Mouse (Mus musculus): ENCODE measurements around the gene Vti1a. TPM values are rescaled to one million over a fixed set of nuclear protein-coding genes. Genes with fewer than 3 reads are reported as not detected.

Vti1a gene
- total RNA-seq, 2 experiments from 2014 or later: 30.2 to 33.6 TPM

- DNase-seq (ENCODE audit: low spot score in 2 of 2): no peak
Measured at GRCm38 (mm10) chr19:55509618-55510017, 193.5 kb downstream of the Vti1a start.

- no peak for DNase-seq (ENCODE audit: low spot score in 2 of 2)
Measured at GRCm38 (mm10) chr19:55513941-55514340, 197.8 kb downstream of the Vti1a start.

GRCm38 (mm10) chr19:55520236-55520635 lies 204.1 kb downstream of the Vti1a start:
- no peak for DNase-seq (ENCODE audit: low spot score in 2 of 2)

GRCm38 (mm10) chr19:55523340-55523739 lies 207.2 kb downstream of the Vti1a start:
- DNase-seq (ENCODE audit: low spot score in 2 of 2): no peak

GRCm38 (mm10) chr19:55524385-55524784 lies 208.3 kb downstream of the Vti1a start:
- no peak for DNase-seq (ENCODE audit: low spot score in 2 of 2)

- DNase-seq (ENCODE audit: low spot score in 2 of 2): no peak
Measured at GRCm38 (mm10) chr19:55525056-55525455, 209.0 kb downstream of the Vti1a start.

- no peak for DNase-seq (ENCODE audit: low spot score in 2 of 2)
Measured at GRCm38 (mm10) chr19:55526717-55527235, 210.7 kb downstream of the Vti1a start.

GRCm38 (mm10) chr19:55530041-55530440 lies 213.9 kb downstream of the Vti1a start:
- no peak for DNase-seq (ENCODE audit: low spot score in 2 of 2)

GRCm38 (mm10) chr19:55532681-55533080 lies 216.6 kb downstream of the Vti1a start:
- DNase-seq (ENCODE audit: low spot score in 2 of 2): no peak

GRCm38 (mm10) chr19:55536273-55536937 lies 220.3 kb downstream of the Vti1a start:
- DNase-seq (ENCODE audit: low spot score in 2 of 2): no peak

- no peak for DNase-seq (ENCODE audit: low spot score in 2 of 2)
Measured at GRCm38 (mm10) chr19:55537691-55538090, 221.6 kb downstream of the Vti1a start.

GRCm38 (mm10) chr19:55541641-55542040 lies 225.5 kb downstream of the Vti1a start:
- DNase-seq (ENCODE audit: low spot score in 2 of 2): no peak

- no peak for DNase-seq (ENCODE audit: low spot score in 2 of 2)
Measured at GRCm38 (mm10) chr19:55542461-55542860, 226.4 kb downstream of the Vti1a start.

- DNase-seq (ENCODE audit: low spot score in 2 of 2): no peak
Measured at GRCm38 (mm10) chr19:55543188-55543587, 227.1 kb downstream of the Vti1a start.

GRCm38 (mm10) chr19:55544498-55544897 lies 228.4 kb downstream of the Vti1a start:
- no peak for DNase-seq (ENCODE audit: low spot score in 2 of 2)

GRCm38 (mm10) chr19:55545529-55545928 lies 229.4 kb downstream of the Vti1a start:
- peak; percentile 75 to 77 for DNase-seq (ENCODE audit: low spot score in 2 of 2)

- no peak for DNase-seq (ENCODE audit: low spot score in 2 of 2)
Measured at GRCm38 (mm10) chr19:55546009-55546528, 230.0 kb downstream of the Vti1a start.

GRCm38 (mm10) chr19:55548206-55548605 lies 232.1 kb downstream of the Vti1a start:
- DNase-seq (ENCODE audit: low spot score in 2 of 2): no peak

- DNase-seq (ENCODE audit: low spot score in 2 of 2): no peak
Measured at GRCm38 (mm10) chr19:55548656-55549055, 232.6 kb downstream of the Vti1a start.

- DNase-seq (ENCODE audit: low spot score in 2 of 2): no peak
Measured at GRCm38 (mm10) chr19:55550176-55550575, 234.1 kb downstream of the Vti1a start.

GRCm38 (mm10) chr19:55552339-55552738 lies 236.2 kb downstream of the Vti1a start:
- no peak for DNase-seq (ENCODE audit: low spot score in 2 of 2)

- DNase-seq (ENCODE audit: low spot score in 2 of 2): no peak
Measured at GRCm38 (mm10) chr19:55552861-55553260, 236.8 kb downstream of the Vti1a start.

- DNase-seq (ENCODE audit: low spot score in 2 of 2): no peak
Measured at GRCm38 (mm10) chr19:55554295-55554694, 238.2 kb downstream of the Vti1a start.

Data from adrenal gland, adult 18-20 months (tissue).